Mouse (Mus musculus) ovary, postnatal 36 days (tissue): ENCODE measurements around the gene Cfi.

ENCODE experiments used
- DNase-seq: peaks from one replicate; pipeline ENCODE4 v3.0.0; 2022; ENCODE audit warnings: low spot score, mixed read lengths

Gene Cfi

GRCm38 (mm10) chr3:129877327-129877726 lies 41.6 kb downstream of the Cfi start:
- no peak for DNase-seq

- DNase-seq: peak; percentile 93
These were observed 42.8 kb downstream of the Cfi start, which contains the start of gene Pla2g12a for GRCm38 (mm10) chr3:129878405-129879021. Pla2g12a (plus strand) TSS chr3:129878606.

GRCm38 (mm10) chr3:129879131-129879757 lies 43.6 kb downstream of the Cfi start:
- DNase-seq: peak; percentile 37

GRCm38 (mm10) chr3:129879913-129880312 lies 44.2 kb downstream of the Cfi start:
- no peak for DNase-seq

- no peak for DNase-seq
These were observed 45.4 kb downstream of the Cfi start for GRCm38 (mm10) chr3:129880925-129881593.

- DNase-seq: no peak
These were observed 49.9 kb downstream of the Cfi start for GRCm38 (mm10) chr3:129885577-129885976.

GRCm38 (mm10) chr3:129886430-129886829 lies 50.7 kb downstream of the Cfi start:
- no peak for DNase-seq

GRCm38 (mm10) chr3:129887779-129888517 lies 52.3 kb downstream of the Cfi start:
- no peak for DNase-seq

GRCm38 (mm10) chr3:129892003-129892402 lies 56.3 kb downstream of the Cfi start:
- no peak for DNase-seq

- DNase-seq: no peak
These were observed 57.5 kb downstream of the Cfi start for GRCm38 (mm10) chr3:129893143-129893542.

- DNase-seq: no peak
These were observed 60.9 kb downstream of the Cfi start for GRCm38 (mm10) chr3:129896591-129896990.

- DNase-seq: no peak
These were observed 63.2 kb downstream of the Cfi start for GRCm38 (mm10) chr3:129898886-129899285.

GRCm38 (mm10) chr3:129901271-129901809 lies 65.7 kb downstream of the Cfi start, which contains the start of gene Casp6:
Casp6 (plus strand) TSS chr3:129901425.
- peak; percentile 86 for DNase-seq

GRCm38 (mm10) chr3:129903369-129903768 lies 67.7 kb downstream of the Cfi start:
- DNase-seq: no peak

- no peak for DNase-seq
These were observed 68.2 kb downstream of the Cfi start for GRCm38 (mm10) chr3:129903866-129904265.

GRCm38 (mm10) chr3:129904381-129905132 lies 68.9 kb downstream of the Cfi start:
- no peak for DNase-seq

GRCm38 (mm10) chr3:129912025-129912424 lies 76.3 kb downstream of the Cfi start:
- DNase-seq: no peak

GRCm38 (mm10) chr3:129913241-129913640 lies 77.6 kb downstream of the Cfi start:
- DNase-seq: no peak

GRCm38 (mm10) chr3:129917424-129917823 lies 81.7 kb downstream of the Cfi start:
- no peak for DNase-seq

GRCm38 (mm10) chr3:129918434-129918833 lies 82.8 kb downstream of the Cfi start:
- peak; percentile 71 for DNase-seq

GRCm38 (mm10) chr3:129923581-129923980 lies 87.9 kb downstream of the Cfi start:
- DNase-seq: no peak
